Mouse (Mus musculus) MEL (cell line): ENCODE measurements around the gene Ankrd44.

Experiments
- CTCF ChIP-seq, 3 experiments: IDR thresholded peaks in 2 of 3; conservative IDR thresholded peaks in 1 of 3; 2 replicates each; pipeline ENCODE4 v1.5.1; 2011 to 2012; ENCODE audit warnings: low read length in 3 of 3, low read depth in 2 of 3, mild to moderate bottlenecking in 2 of 3, improper control_type of control experiment in 1 of 3, inconsistent platforms in 1 of 3, mixed read lengths in 1 of 3, moderate library complexity in 1 of 3; ENCODE audit not compliant: control insufficient read depth in 1 of 3, insufficient read depth in 1 of 3, poor library complexity in 1 of 3, severe bottlenecking in 1 of 3
- MAZ ChIP-seq: IDR thresholded peaks from 2 replicates; pipeline ENCODE4 v1.6.1; 2012; ENCODE audit warnings: low read depth, mild to moderate bottlenecking, inconsistent platforms, low read length, improper control_type of control experiment

GRCm38 (mm10) chr1:54965159-54965995 lies 39.2 kb upstream of the Ankrd44 start:
- TF ChIP-seq CTCF (IDR thresholded peaks at IDR 0.05 in 2 of 3, conservative IDR thresholded peaks at IDR 0.05 in 1 of 3; ENCODE audit: control insufficient read depth in 1 of 3, insufficient read depth in 1 of 3, low read depth in 2 of 3, low read length in 3 of 3, poor library complexity in 1 of 3, severe bottlenecking in 1 of 3): no peak
- no peak for TF ChIP-seq MAZ
